Mouse (Mus musculus): ENCODE results near the gene Tjp1.

DNA sequence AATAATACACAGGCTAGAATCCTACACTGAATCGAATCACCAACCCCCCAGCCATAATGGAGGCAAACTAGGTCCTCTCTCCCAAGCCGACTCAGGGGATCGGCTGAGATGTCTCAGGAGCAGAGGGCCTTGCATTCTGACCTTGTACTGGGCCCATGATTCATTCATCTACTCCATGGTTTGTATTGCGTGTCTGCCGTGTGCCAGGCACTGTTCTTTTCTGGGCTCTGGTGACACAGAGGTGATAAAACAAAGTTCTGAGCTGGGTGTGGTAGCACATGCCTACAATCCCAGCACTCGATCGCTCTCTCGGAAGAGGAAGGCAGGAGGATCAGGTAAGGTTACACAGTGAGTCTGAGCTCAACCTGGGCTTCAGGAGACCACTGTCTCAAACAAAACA, 59.4 kb downstream of the Tjp1 start:
- no peak for TF ChIP-seq CTCF (IDR thresholded peaks at IDR 0.05; ENCODE audit: low read depth, low read length)
- no peak for TF ChIP-seq POLR2A (IDR thresholded peaks at IDR 0.05; ENCODE audit: extremely low read depth, insufficient read depth, low read length)

Measured in liver, adult 2 months (tissue).